Mouse (Mus musculus) spleen, adult 2 months (tissue): ENCODE measurements around the gene Polr1d.

ENCODE experiments used
- CTCF ChIP-seq: fragments of 200-500 bp; IDR thresholded peaks from 2 replicates; pipeline ENCODE4 v1.5.1; 2011; ENCODE audit warnings: mild to moderate bottlenecking, inconsistent platforms; ENCODE audit not compliant: insufficient read depth, insufficient read length, insufficient replicate concordance; ENCODE audit errors: extremely low read depth
- POLR2A ChIP-seq: fragments of 200-500 bp; IDR thresholded peaks from 2 replicates; pipeline ENCODE4 v1.6.1; 2011; ENCODE audit warnings: low read depth, low read length, inconsistent platforms

DNA sequence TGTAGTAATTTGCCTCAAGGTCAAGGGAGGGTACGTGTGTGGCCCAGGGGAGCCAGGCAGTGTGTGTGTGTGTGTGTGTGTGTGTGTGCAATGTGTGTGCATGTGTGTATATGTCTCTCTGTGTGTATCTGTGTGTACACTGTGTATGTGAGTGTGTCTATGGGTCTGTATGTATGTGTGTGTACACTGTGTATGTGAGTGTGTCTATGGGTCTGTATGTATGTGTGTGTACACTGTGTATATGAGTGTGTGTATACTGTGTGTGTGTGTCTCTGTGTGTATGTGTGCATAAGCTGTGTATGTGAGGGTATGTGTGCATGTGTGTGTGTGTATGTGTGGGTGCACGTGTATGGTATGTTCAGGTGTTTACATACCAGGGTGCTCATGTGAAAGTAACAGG is 82.9 kb downstream of the Polr1d start:
- TF ChIP-seq CTCF (no peak), POLR2A (no peak)
